Mouse (Mus musculus): ENCODE measurements around the gene Selenok. TPM values are rescaled to one million over a fixed set of nuclear protein-coding genes. Genes with fewer than 3 reads are reported as not detected.

Selenok gene
- total RNA-seq, 4 experiments from 2014 or later, result 115 to 127 (median 122) TPM

Small RNAs within 50 kb of the gene (microRNA-seq; reads per million reads assigned to microRNA genes)
- gene Mir6947, result 0.22 to 0.42 reads per million in 2 experiments

Other genes with a start within 250 kb of the Selenok start
- 100 to 1,000 TPM; 108 to 116 (median 112) TPM for gene Cacna2d3, start 246.4 kb upstream of the Selenok start, total RNA-seq (2022)
- 10 to 100 TPM; 81.1 to 94.3 (median 86.4) TPM for gene Actr8, start 10.0 kb downstream of the Selenok start, total RNA-seq (2022)
- gene Il17rb, start 40.6 kb downstream of the Selenok start, total RNA-seq (2022), result 1 to 10 TPM; 1.3 to 1.9 (median 1.6) TPM
- 1 to 10 TPM; 2.5 to 3.9 (median 3.1) TPM for gene Chdh, start 40.7 kb downstream of the Selenok start, total RNA-seq (2022)

Measured in left cerebral cortex, adult 8-10 months (tissue).